Mouse (Mus musculus) C2C12 (cell line): ENCODE results near the gene Pou3f3. TPM values are rescaled to one million over a fixed set of nuclear protein-coding genes. Genes with fewer than 3 reads are reported as not detected.

Source experiments
- H3K27me3 ChIP-seq: one replicate; pipeline ENCODE4 v1.6.1; 2011; ENCODE audit not compliant: control insufficient read depth, insufficient read depth, insufficient read length
- H3K36me3 ChIP-seq: one replicate; pipeline ENCODE4 v1.6.1; 2011; ENCODE audit not compliant: control insufficient read depth, insufficient read depth
- H3K4me3 ChIP-seq: one replicate; pipeline ENCODE4 v1.5.1; 2011; ENCODE audit warnings: mild to moderate bottlenecking, control low read depth; ENCODE audit not compliant: poor library complexity, insufficient read depth, severe bottlenecking
- H3K79me2 ChIP-seq: one replicate; pipeline ENCODE4 v1.6.1; 2011; ENCODE audit not compliant: control insufficient read depth, insufficient read depth
- H3K79me3 ChIP-seq: one replicate; pipeline ENCODE4 v1.6.1; 2011; ENCODE audit warnings: low read depth, control low read depth
- H3ac ChIP-seq: one replicate; pipeline ENCODE3; 2011; ENCODE audit warnings: low read depth; ENCODE audit not compliant: control insufficient read depth, insufficient read length
- CEBPB ChIP-seq: IDR thresholded peaks from one replicate; pipeline ENCODE4 v1.6.1; 2011; ENCODE audit warnings: low read depth, mild to moderate bottlenecking, control low read depth, moderate library complexity
- CTCF ChIP-seq: IDR thresholded peaks from one replicate; pipeline ENCODE4 v1.5.1; 2011; ENCODE audit not compliant: control insufficient read depth, insufficient read depth, insufficient read length
- FOSL1 ChIP-seq: IDR thresholded peaks from one replicate; pipeline ENCODE4 v1.8.0; 2011; ENCODE audit warnings: mild to moderate bottlenecking, low read length; ENCODE audit not compliant: poor library complexity, insufficient read depth, severe bottlenecking
- MAX ChIP-seq: IDR thresholded peaks from one replicate; pipeline ENCODE4 v1.6.1; 2011; ENCODE audit warnings: mild to moderate bottlenecking, control low read depth
- MYOD1 ChIP-seq: IDR thresholded peaks from one replicate; pipeline ENCODE4 v1.6.1; 2011; ENCODE audit warnings: low read depth; ENCODE audit not compliant: control insufficient read depth, insufficient read length
- MYOG ChIP-seq: IDR thresholded peaks from one replicate; pipeline ENCODE4 v1.6.1; 2011; ENCODE audit not compliant: control insufficient read depth, insufficient read length; ENCODE audit errors: extremely low read depth
- USF1 ChIP-seq: IDR thresholded peaks from one replicate; pipeline ENCODE4 v1.6.1; 2011; ENCODE audit warnings: low read depth, mild to moderate bottlenecking, control low read depth, moderate library complexity
- polyA plus RNA-seq: library from polyadenylated mRNA; unstranded; fragments of >200 nt; fragmentation: generic; extraction: Trizol; gene quantifications from one replicate; pipeline ENCODE4 v1.2.1, GENCODE M21; 2012; ENCODE audit warnings: missing spikeins

Pou3f3 gene
- polyA plus RNA-seq, 1 experiment, result not detected

DNA sequence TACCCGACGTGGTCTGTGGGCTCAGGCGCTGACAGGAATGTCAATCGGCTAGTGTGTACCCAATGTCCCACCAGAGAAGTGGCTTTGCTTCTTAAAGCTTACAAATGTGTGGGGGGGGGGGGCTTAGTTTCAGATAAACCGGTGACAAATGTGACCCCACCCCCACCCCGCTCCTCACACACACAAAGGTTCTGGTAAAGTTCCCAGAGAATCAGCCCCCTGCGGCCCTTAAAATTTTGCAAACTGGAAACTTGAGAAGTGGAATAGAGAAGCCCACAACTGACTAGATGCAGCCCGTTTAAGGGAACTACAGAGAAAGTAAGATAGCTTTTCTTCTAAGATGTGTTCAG is 10.2 kb downstream of the Pou3f3 start:
- Histone ChIP-seq H3K79me3 (no peaks in the 10 kb centered on the region), H3K36me3 (no peaks in the 10 kb centered on the region), H3ac (no peak overlapping the region), H3K27me3 (peaks cover 26% of the 10 kb centered on the region), H3K79me2 (no peaks in the 10 kb centered on the region), H3K4me3 (no peak overlapping the region)
- TF ChIP-seq MAX (no peak), MYOG (no peak), MYOD1 (no peak), FOSL1 (no peak), CTCF (no peak), CEBPB (no peak), USF1 (no peak)

DNA sequence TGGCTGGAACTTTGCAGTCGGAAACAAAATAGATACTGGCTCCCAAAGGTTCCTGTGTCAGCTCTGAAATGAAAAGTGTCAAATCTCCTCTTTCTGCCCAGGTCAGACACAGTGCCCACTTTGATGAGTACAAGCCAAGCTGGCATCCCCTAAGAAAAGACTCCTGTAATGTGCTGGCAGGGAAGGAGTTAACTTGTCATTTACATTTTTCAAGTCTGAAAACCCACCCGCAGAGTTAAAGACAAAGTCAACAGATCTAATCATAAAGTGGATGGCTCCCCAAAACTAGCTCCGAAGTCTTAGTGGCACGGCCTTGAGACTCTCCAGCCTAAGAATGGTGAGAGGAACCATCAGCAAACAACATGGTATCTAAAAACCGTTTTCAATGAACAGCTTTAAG is 11.6 kb downstream of the Pou3f3 start:
- no peaks in the 10 kb centered on the region for H3K79me2 ChIP-seq
- no peaks in the 10 kb centered on the region for H3K79me3 ChIP-seq
- peaks cover 26% of the 10 kb centered on the region for H3K27me3 ChIP-seq
- TF ChIP-seq FOSL1, result no peak
- TF ChIP-seq MYOD1, result no peak
- no peak for TF ChIP-seq CEBPB
- no peak for TF ChIP-seq CTCF
- TF ChIP-seq MYOG, result no peak
- no peak for TF ChIP-seq MAX
- TF ChIP-seq USF1, result no peak
- no peaks in the 10 kb centered on the region for H3K36me3 ChIP-seq
- H3ac ChIP-seq, result no peak overlapping the region
- no peak overlapping the region for H3K4me3 ChIP-seq

DNA sequence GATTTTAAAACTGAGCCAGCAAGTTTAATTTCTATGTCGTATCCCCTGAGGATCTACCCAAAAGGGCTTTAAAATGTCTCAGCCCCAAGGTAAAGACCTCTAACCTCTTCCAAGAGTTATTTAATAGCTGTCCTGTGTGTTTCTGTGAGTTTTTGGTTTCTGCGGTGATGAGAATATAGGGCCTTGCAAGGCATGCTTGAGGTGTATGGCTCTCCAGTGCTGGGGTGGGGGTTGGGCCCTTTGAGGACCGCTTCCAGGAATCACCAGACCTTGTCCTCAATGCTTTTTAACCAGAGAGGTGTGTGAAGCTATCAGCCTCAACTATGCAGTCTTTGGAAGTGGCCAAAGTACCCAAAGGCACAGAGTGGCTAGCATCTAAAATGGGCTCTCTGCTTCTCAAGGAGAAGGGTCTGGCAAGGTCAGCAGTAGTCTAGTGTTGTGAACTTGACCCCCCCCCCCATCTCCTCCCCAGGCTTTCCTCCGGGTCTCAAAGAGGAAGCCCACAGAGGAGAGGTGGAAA is 12.1 kb downstream of the Pou3f3 start:
- Histone ChIP-seq H3K79me2 (no peaks in the 10 kb centered on the region), H3K79me3 (no peaks in the 10 kb centered on the region), H3ac (no peak overlapping the region), H3K27me3 (peaks cover 26% of the 10 kb centered on the region), H3K36me3 (no peaks in the 10 kb centered on the region), H3K4me3 (no peak overlapping the region)
- no peak for TF ChIP-seq MYOG

DNA sequence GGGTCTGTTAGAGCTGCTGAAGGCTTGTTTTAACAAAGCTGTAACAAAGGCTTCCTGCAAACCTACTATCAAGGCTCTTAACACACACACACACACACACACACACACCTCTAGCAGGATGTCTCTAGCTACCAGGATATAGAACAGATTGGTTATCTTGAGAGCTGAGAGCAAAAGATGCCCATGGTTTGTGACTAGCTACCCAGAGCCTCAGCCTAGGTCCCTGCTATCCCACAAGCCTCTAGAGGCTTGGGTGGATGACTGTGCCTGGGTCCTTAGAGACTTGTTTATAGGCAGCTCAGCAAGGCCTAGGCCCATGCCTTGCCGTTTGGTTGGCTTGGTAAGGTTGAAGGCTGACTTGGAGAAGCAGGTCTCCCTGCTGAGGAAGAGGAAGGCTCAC is 13.5 kb downstream of the Pou3f3 start:
- TF ChIP-seq MYOG, result no peak
- no peak for TF ChIP-seq MYOD1
- no peak for TF ChIP-seq CEBPB
- TF ChIP-seq USF1, result no peak
- TF ChIP-seq FOSL1, result no peak
- TF ChIP-seq MAX, result no peak
- no peak for TF ChIP-seq CTCF
- Histone ChIP-seq H3K79me2 (no peaks in the 10 kb centered on the region), H3ac (no peak overlapping the region), H3K27me3 (peaks cover 28% of the 10 kb centered on the region), H3K79me3 (no peaks in the 10 kb centered on the region), H3K4me3 (no peak overlapping the region), H3K36me3 (no peaks in the 10 kb centered on the region)

DNA sequence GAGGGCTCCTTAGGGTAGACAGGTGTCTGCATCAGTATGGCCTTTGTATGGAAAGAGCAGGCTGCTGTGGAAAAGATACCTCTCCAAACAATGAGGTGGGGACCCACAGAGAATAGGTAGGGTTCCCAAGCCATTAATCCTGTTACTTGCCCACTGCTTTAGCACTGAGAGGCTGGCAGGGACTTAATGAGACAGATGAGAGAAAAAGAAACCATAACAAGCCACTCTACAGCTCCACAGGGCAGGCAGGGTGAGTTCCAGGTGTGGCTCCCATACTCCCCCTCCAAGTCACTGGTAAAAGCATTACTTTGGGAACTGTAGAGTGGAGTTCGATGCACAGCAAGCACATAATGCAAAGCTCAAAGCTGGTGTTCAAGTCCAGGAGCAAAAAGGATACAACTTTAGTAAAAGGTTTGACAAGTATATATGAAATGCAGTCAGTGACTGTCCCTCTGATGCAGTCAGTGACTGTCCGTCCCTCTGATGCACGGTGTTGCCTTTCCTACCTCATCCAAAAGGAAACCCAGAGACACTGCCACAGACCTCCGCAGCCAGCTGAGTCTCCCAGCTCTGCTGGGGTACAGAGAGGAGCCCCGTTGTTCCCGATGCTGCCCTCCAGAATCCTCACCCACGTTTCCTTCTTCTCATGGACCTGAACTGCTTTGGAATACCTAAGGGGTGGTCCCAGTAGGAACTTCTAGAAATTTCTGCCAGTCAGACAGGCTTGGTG is 14.0 kb downstream of the Pou3f3 start:
- H3K27me3 ChIP-seq, result peaks cover 26% of the 10 kb centered on the region
- TF ChIP-seq FOSL1, result no peak
- TF ChIP-seq USF1, result no peak
- TF ChIP-seq CEBPB, result no peak
- no peak for TF ChIP-seq CTCF
- TF ChIP-seq MAX, result no peak
- no peak for TF ChIP-seq MYOG
- TF ChIP-seq MYOD1, result no peak
- no peaks in the 10 kb centered on the region for H3K36me3 ChIP-seq
- H3K79me3 ChIP-seq, result no peaks in the 10 kb centered on the region
- no peak overlapping the region for H3ac ChIP-seq
- H3K79me2 ChIP-seq, result no peaks in the 10 kb centered on the region
- H3K4me3 ChIP-seq, result no peak overlapping the region

DNA sequence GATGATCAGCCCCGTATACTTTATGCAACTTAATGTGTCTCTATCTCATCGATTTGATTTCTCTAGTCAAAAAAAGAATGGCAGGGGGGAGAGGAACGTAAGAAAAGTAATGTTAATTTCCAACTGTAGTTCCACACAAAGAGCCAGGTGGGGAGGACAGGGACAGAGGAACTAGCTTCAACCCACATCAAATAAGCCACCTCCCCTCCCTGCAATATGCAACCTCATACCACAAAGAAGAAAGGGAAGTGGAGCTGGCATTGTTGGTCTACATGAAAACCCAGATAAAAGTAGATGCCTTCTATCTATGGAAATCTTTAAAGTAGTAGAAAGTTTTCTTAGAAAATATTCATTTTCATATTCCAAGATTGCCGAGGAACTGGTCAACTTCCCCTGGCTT is 14.7 kb downstream of the Pou3f3 start:
- H3K79me2 ChIP-seq, result no peaks in the 10 kb centered on the region
- H3K36me3 ChIP-seq, result no peaks in the 10 kb centered on the region
- H3ac ChIP-seq, result no peak overlapping the region
- peaks cover 21% of the 10 kb centered on the region for H3K27me3 ChIP-seq
- H3K4me3 ChIP-seq, result no peak overlapping the region
- TF ChIP-seq CEBPB (no peak), CTCF (no peak), MAX (no peak)
- H3K79me3 ChIP-seq, result no peaks in the 10 kb centered on the region
